Mouse (Mus musculus): ENCODE measurements around the gene Cda.

- no peak for TF ChIP-seq CTCF (IDR thresholded peaks at IDR 0.05; ENCODE audit: low read depth, low read length)
- no peak for TF ChIP-seq POLR2A (IDR thresholded peaks at IDR 0.05; ENCODE audit: borderline replicate concordance, low read depth, low read length)
These were observed 39.8 kb downstream of the Cda start for GRCm38 (mm10) chr4:138327891-138328470.
